Mouse (Mus musculus): ENCODE data around the gene 5730522E02Rik. TPM values are rescaled to one million over a fixed set of nuclear protein-coding genes. Genes with fewer than 3 reads are reported as not detected.

5730522E02Rik gene
- polyA plus RNA-seq, 1 experiment: 0.25 TPM

DNA sequence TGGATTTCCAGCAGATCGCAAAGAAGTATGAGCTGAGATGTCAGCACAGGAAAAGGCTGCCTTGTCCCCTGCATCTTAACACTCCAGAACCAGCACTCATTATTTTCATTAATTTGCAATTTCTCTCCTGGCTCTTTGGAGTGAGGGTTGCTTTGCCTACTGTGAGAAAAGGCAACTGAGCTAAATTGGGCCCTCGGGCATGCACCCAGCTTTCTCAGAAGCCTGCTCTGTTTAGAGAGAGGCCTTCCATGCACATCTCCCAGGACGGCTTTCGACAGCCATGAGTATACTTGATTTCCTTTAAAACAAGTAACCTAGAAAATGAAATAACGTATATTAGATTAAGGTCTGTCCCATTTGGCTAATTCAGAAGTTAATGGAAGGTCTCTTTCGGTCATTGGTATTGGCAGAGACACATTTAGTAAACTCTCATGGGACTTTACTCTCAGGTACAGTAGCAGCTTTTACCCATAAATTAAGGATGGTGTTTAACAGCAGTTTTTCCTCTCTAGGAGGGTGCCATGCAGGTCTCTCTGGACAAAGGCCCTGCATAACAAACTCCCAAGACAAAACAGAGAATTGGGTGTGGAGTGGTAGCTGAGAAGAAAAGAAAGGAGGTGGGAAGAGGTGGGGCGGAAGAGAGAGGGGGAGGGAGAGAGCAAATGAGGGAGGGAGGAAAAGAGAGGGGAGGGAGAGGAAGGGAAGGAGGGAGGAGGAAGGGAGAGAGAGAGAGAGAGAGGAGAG is 457.2 kb downstream of the 5730522E02Rik start:
- no peak overlapping the region for H3K27ac ChIP-seq (ENCODE audit: control insufficient read depth, insufficient read depth, low read depth, low read length)
- no peak overlapping the region for H3K4me3 ChIP-seq (ENCODE audit: control insufficient read depth, low read depth, low read length)
- no peak for TF ChIP-seq CTCF (IDR thresholded peaks at IDR 0.05; ENCODE audit: control insufficient read depth, insufficient read depth, insufficient replicate concordance, low read depth, low read length)
- H3K36me3 ChIP-seq (ENCODE audit: control insufficient read depth, insufficient read depth, low read length): no peaks in the 10 kb centered on the region
- H3K27me3 ChIP-seq (ENCODE audit: control insufficient read depth, insufficient read depth, low read length): no peaks in the 10 kb centered on the region
- no peaks in the 10 kb centered on the region for H3K4me1 ChIP-seq (ENCODE audit: control insufficient read depth, insufficient read depth, low read length)

DNA sequence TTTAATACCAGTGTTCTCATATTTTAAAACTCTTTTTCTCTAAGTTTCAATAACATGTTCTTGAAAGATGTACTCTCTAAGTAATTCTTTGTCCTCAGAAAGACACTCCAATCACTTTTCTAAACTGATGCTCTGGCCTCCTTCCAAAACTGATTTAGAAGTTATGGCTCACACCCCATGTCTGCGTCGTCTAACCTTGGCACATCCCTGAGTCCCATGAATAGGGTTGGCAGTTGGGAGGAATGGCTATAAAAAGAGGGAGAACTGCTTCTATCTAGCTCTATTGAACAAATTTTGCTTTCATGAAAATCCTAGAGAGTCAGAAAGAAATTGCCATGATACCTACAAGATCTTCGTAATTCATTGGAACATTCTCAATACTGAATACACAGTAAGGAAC is 458.1 kb downstream of the 5730522E02Rik start:
- no peak overlapping the region for H3K27ac ChIP-seq (ENCODE audit: control insufficient read depth, insufficient read depth, low read depth, low read length)

DNA sequence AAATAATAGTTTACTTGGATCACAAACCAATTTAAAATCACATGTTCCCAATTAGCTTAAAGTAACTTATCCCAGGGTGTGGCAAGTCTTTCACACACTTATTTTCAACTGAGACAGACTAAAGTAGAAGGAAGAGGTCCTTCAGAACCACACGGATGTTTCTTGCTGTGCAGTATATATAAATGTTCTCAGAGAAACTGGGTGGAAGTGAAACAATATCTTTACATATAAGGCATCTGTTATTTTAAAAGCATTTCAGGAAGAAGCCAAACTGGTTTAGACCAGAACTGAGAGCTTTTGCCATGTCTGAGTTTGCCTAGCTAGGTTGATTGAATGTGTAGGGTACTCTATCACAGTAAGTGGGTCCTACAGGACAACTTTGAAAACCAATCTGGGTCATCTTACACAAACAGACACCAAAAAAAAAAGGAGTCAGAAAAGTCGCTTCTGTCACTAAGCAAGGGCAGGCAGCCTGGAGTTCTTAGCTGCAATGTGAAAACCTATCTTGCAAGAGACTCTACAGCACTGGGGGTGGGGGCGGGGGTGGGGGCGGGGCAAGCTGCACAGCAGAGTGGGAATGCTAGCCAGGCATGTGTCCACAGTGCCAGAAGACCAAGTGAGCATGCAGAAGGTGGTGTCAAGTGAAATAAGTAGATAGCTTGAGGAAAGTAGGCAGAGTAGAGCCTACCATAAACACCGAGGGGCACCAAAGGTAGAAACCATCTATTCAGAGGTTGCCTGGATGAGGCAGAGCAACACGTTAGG is 463.3 kb downstream of the 5730522E02Rik start:
- no peaks in the 10 kb centered on the region for H3K27me3 ChIP-seq (ENCODE audit: control insufficient read depth, insufficient read depth, low read length)
- H3K4me1 ChIP-seq (ENCODE audit: control insufficient read depth, insufficient read depth, low read length): no peaks in the 10 kb centered on the region
- no peaks in the 10 kb centered on the region for H3K36me3 ChIP-seq (ENCODE audit: control insufficient read depth, insufficient read depth, low read length)
- no peak overlapping the region for H3K27ac ChIP-seq (ENCODE audit: control insufficient read depth, insufficient read depth, low read depth, low read length)
- no peak for TF ChIP-seq CTCF (IDR thresholded peaks at IDR 0.05; ENCODE audit: control insufficient read depth, insufficient read depth, insufficient replicate concordance, low read depth, low read length)
- TF ChIP-seq POLR2A (IDR thresholded peaks at IDR 0.05; ENCODE audit: control insufficient read depth, low read depth, low read length): no peak
- no peak overlapping the region for H3K4me3 ChIP-seq (ENCODE audit: control insufficient read depth, low read depth, low read length)

More for the DNA sequence above, 458.1 kb downstream of the 5730522E02Rik start:
- TF ChIP-seq CTCF (IDR thresholded peaks at IDR 0.05; ENCODE audit: control insufficient read depth, insufficient read depth, insufficient replicate concordance, low read depth, low read length) (no peak), POLR2A (IDR thresholded peaks at IDR 0.05; ENCODE audit: control insufficient read depth, low read depth, low read length) (no peak)
- H3K4me1 ChIP-seq (ENCODE audit: control insufficient read depth, insufficient read depth, low read length): no peaks in the 10 kb centered on the region
- no peaks in the 10 kb centered on the region for H3K27me3 ChIP-seq (ENCODE audit: control insufficient read depth, insufficient read depth, low read length)
- H3K36me3 ChIP-seq (ENCODE audit: control insufficient read depth, insufficient read depth, low read length): no peaks in the 10 kb centered on the region
- no peak overlapping the region for H3K4me3 ChIP-seq (ENCODE audit: control insufficient read depth, low read depth, low read length)

DNA sequence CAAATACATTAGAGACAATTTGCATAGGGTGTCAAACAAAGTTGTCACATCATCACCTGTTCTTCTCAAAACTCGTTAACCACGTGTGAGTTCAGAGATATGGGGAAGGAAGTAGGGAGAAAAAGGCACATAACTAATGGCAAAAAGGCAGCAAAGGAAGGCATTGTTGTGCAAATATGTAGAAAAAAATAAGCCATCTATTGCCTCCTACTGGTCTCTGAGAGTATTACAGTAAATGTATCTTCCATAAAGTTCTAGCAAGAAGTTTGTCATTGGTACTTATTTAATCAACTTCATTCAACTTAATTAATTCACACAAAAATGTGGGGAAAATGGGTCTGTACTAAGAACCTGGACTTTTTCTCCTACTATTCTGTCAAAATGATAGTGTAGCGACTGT is 466.9 kb downstream of the 5730522E02Rik start:
- Histone ChIP-seq H3K27me3 (ENCODE audit: control insufficient read depth, insufficient read depth, low read length) (no peaks in the 10 kb centered on the region), H3K27ac (ENCODE audit: control insufficient read depth, insufficient read depth, low read depth, low read length) (no peak overlapping the region), H3K4me3 (ENCODE audit: control insufficient read depth, low read depth, low read length) (no peak overlapping the region), H3K36me3 (ENCODE audit: control insufficient read depth, insufficient read depth, low read length) (no peaks in the 10 kb centered on the region), H3K4me1 (ENCODE audit: control insufficient read depth, insufficient read depth, low read length) (no peaks in the 10 kb centered on the region)
- TF ChIP-seq CTCF (IDR thresholded peaks at IDR 0.05; ENCODE audit: control insufficient read depth, insufficient read depth, insufficient replicate concordance, low read depth, low read length) (no peak), POLR2A (IDR thresholded peaks at IDR 0.05; ENCODE audit: control insufficient read depth, low read depth, low read length) (no peak)

DNA sequence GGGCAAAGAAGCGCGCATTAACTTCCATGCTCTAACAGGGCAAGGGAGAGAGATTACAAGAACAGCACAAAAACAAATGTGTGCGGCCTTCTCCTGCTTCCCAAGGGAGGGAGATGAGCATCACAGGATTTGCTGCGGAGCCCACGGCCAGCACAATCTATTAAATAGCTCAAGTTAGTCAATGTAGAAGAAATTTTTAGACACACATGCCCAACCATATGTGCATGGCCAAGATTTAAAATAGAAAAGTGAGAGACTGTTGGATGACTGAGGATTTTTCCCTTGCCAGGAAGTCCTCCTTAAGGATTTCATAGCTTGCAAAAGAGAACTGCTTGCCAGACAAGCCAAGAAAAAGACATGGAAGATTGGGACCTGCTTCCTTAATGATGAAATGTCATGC is 473.3 kb downstream of the 5730522E02Rik start:
- H3K36me3 ChIP-seq (ENCODE audit: control insufficient read depth, insufficient read depth, low read length): no peaks in the 10 kb centered on the region
- H3K4me1 ChIP-seq (ENCODE audit: control insufficient read depth, insufficient read depth, low read length): no peaks in the 10 kb centered on the region
- H3K4me3 ChIP-seq (ENCODE audit: control insufficient read depth, low read depth, low read length): no peak overlapping the region
- H3K27ac ChIP-seq (ENCODE audit: control insufficient read depth, insufficient read depth, low read depth, low read length): no peak overlapping the region
- no peaks in the 10 kb centered on the region for H3K27me3 ChIP-seq (ENCODE audit: control insufficient read depth, insufficient read depth, low read length)
- no peak for TF ChIP-seq POLR2A (IDR thresholded peaks at IDR 0.05; ENCODE audit: control insufficient read depth, low read depth, low read length)

DNA sequence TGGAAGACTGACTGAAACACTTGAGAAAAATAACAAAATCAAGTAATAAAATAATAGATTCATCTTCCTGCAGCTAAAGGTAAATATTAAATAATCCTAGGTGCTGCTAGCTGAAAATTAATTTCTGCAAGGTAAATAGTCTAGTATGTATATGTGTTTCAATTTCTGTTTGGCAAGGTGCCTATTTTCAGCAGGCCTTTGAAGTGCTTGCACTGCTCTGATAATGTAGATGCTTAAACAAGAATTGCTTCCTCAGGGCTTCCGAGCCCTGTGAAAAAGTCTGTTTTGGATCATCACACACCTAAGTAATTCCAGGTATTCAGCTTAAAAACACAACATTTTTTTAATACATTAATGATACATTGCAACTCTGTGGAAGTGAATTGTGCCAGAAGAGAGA is 481.1 kb downstream of the 5730522E02Rik start:
- no peaks in the 10 kb centered on the region for H3K4me1 ChIP-seq (ENCODE audit: control insufficient read depth, insufficient read depth, low read length)
- H3K36me3 ChIP-seq (ENCODE audit: control insufficient read depth, insufficient read depth, low read length): no peaks in the 10 kb centered on the region
- no peak overlapping the region for H3K27ac ChIP-seq (ENCODE audit: control insufficient read depth, insufficient read depth, low read depth, low read length)
- no peak for TF ChIP-seq POLR2A (IDR thresholded peaks at IDR 0.05; ENCODE audit: control insufficient read depth, low read depth, low read length)
- no peak for TF ChIP-seq CTCF (IDR thresholded peaks at IDR 0.05; ENCODE audit: control insufficient read depth, insufficient read depth, insufficient replicate concordance, low read depth, low read length)
- no peaks in the 10 kb centered on the region for H3K27me3 ChIP-seq (ENCODE audit: control insufficient read depth, insufficient read depth, low read length)
- H3K4me3 ChIP-seq (ENCODE audit: control insufficient read depth, low read depth, low read length): no peak overlapping the region

DNA sequence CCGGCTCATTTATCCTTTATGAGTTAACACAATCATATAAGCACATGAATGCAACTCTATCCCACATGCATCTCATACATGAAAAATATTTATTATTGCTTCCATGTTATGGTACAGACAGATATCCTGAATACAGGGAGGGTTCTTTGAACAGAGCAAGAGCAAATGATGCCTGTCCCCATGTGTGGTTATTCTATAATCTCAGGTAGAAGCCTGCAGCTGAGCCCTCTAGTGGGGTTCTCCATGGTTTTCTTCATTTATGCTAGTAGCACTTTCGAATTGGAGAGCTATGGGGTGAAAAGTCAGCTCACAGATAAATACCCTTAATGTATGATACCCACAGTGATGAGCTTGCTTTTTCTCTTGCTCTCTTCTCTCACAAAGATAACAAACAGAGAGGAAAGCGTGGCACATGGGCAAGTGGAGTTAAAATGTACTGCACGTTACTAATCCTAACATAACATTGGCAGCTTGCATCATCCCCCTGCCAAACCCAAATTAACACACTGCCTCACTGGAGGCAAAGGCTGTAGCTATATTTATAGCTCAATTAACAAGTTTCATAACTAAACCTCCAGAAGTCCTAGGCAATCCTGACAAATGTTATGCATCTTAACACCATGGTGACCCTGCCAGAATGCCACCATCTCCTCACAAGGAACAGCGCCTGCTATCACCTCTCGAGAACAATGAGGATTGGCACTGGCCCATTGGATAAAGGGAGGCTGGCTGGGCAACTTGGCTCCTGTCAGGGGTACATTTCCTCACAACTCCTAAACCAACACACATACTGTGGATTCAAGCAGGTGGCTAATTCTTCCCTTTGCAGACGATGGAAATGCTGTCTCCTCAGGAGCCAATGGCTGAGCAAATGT is 494.9 kb downstream of the 5730522E02Rik start:
- no peak for TF ChIP-seq POLR2A (IDR thresholded peaks at IDR 0.05; ENCODE audit: control insufficient read depth, low read depth, low read length)
- no peak for TF ChIP-seq CTCF (IDR thresholded peaks at IDR 0.05; ENCODE audit: control insufficient read depth, insufficient read depth, insufficient replicate concordance, low read depth, low read length)
- no peaks in the 10 kb centered on the region for H3K36me3 ChIP-seq (ENCODE audit: control insufficient read depth, insufficient read depth, low read length)
- H3K4me1 ChIP-seq (ENCODE audit: control insufficient read depth, insufficient read depth, low read length): no peaks in the 10 kb centered on the region
- no peaks in the 10 kb centered on the region for H3K27me3 ChIP-seq (ENCODE audit: control insufficient read depth, insufficient read depth, low read length)
- H3K4me3 ChIP-seq (ENCODE audit: control insufficient read depth, low read depth, low read length): no peak overlapping the region
- no peak overlapping the region for H3K27ac ChIP-seq (ENCODE audit: control insufficient read depth, insufficient read depth, low read depth, low read length)
